Mouse (Mus musculus) heart, embryonic 13.5 days (tissue): ENCODE data around the gene Fxyd5. TPM values are rescaled to one million over a fixed set of nuclear protein-coding genes. Genes with fewer than 3 reads are reported as not detected.

Experiments used
- ATAC-seq: fragments of 200-750 bp; cut with Nextera tagmentation; 2 replicates; pipeline ENCODE4 v1.8.0; 2017; ENCODE audit warnings: moderate TSS enrichment; ENCODE audit not compliant: insufficient number of reproducible peaks, low FRiP score, low TSS enrichment; ENCODE audit errors: extremely low read depth
- H3K27ac ChIP-seq: fragments of 300-500 bp; sonication (generic); replicated peaks from 2 replicates; pipeline ENCODE4 v1.5.1; 2015; ENCODE audit warnings: moderate library complexity, mild to moderate bottlenecking, inconsistent platforms
- H3K27me3 ChIP-seq: fragments of 300-500 bp; sonication (generic); replicated peaks from 2 replicates; pipeline ENCODE4 v1.6.1; 2015; ENCODE audit warnings: mild to moderate bottlenecking, inconsistent platforms
- H3K36me3 ChIP-seq: fragments of 300-500 bp; sonication (generic); 2 replicates; pipeline ENCODE4 v1.6.1; 2015; ENCODE audit warnings: mild to moderate bottlenecking, inconsistent platforms
- H3K4me1 ChIP-seq: fragments of 300-500 bp; sonication (generic); 2 replicates; pipeline ENCODE4 v1.6.1; 2015; ENCODE audit warnings: inconsistent platforms
- H3K4me2 ChIP-seq: fragments of 300-500 bp; sonication (generic); 2 replicates; pipeline ENCODE4 v1.6.1; 2015; ENCODE audit warnings: inconsistent platforms, mild to moderate bottlenecking, moderate library complexity
- H3K4me3 ChIP-seq: fragments of 300-500 bp; sonication (generic); 2 replicates; pipeline ENCODE4 v1.5.1; 2015; ENCODE audit warnings: moderate library complexity, mild to moderate bottlenecking, inconsistent platforms
- H3K9ac ChIP-seq: fragments of 300-500 bp; sonication (generic); 2 replicates; pipeline ENCODE4 v1.6.1; 2015; ENCODE audit warnings: inconsistent platforms, mild to moderate bottlenecking, moderate library complexity
- H3K9me3 ChIP-seq: fragments of 300-500 bp; sonication (generic); 2 replicates; pipeline ENCODE4 v1.6.1; 2016; ENCODE audit warnings: inconsistent platforms
- WGBS: fragments of 180-500 bp; shearing (Covaris S2); methylation state at CpG from one replicate; pipeline ENCODE4 v1.1.7; 2015; ENCODE audit warnings: mixed read lengths; 5-methylcytosine and 5-hydroxymethylcytosine counted together
- polyA plus RNA-seq: library from polyadenylated mRNA; unstranded; fragments of >200 nt; fragmentation: Nextera tagmentation; extraction: Ambion mirVana; gene quantifications from 2 replicates; pipeline ENCODE4 v1.2.1, GENCODE M21; 2015

The Fxyd5 gene
- polyA plus RNA-seq, 1 experiment from 2014 or later = 35.5 TPM

- 79% methylated on average over 5 of the region's 5 CpGs for WGBS
- no peaks in the 10 kb centered on the region for H3K9me3 ChIP-seq
- ATAC-seq = no peak
- no peak overlapping the region for H3K27ac ChIP-seq
- peaks cover 19% of the 10 kb centered on the region for H3K4me1 ChIP-seq
- H3K9ac ChIP-seq = no peak overlapping the region
- H3K4me3 ChIP-seq = no peak overlapping the region
- H3K36me3 ChIP-seq = no peaks in the 10 kb centered on the region
- no peaks in the 10 kb centered on the region for H3K27me3 ChIP-seq
- H3K4me2 ChIP-seq = no peak overlapping the region
Measured at GRCm38 (mm10) chr7:31012971-31013370, 29.3 kb downstream of the Fxyd5 start.

- Histone ChIP-seq H3K27ac (no peak overlapping the region), H3K4me1 (no peaks in the 10 kb centered on the region), H3K27me3 (no peaks in the 10 kb centered on the region), H3K9ac (no peak overlapping the region), H3K36me3 (no peaks in the 10 kb centered on the region), H3K4me2 (no peak overlapping the region), H3K9me3 (no peaks in the 10 kb centered on the region), H3K4me3 (no peak overlapping the region)
- no peak for ATAC-seq
- 41% methylated on average over 3 of the region's 3 CpGs for WGBS
Measured at GRCm38 (mm10) chr7:31008889-31009288, 33.4 kb downstream of the Fxyd5 start.

GRCm38 (mm10) chr7:31008175-31008574, 34.1 kb downstream of the Fxyd5 start:
- Histone ChIP-seq H3K4me3 (no peak overlapping the region), H3K27ac (no peak overlapping the region), H3K9me3 (no peaks in the 10 kb centered on the region), H3K27me3 (no peaks in the 10 kb centered on the region), H3K4me1 (no peaks in the 10 kb centered on the region), H3K9ac (no peak overlapping the region), H3K36me3 (no peaks in the 10 kb centered on the region), H3K4me2 (no peak overlapping the region)
- WGBS = 62% methylated on average over 1 of the region's 1 CpGs
- no peak for ATAC-seq

- WGBS = 73% methylated on average over 1 of the region's 1 CpGs
- H3K4me1 ChIP-seq = peaks cover 2% of the 10 kb centered on the region; the same call in 1 of the 2 replicates
- no peak overlapping the region for H3K4me3 ChIP-seq
- H3K9me3 ChIP-seq = no peaks in the 10 kb centered on the region
- H3K36me3 ChIP-seq = no peaks in the 10 kb centered on the region
- H3K9ac ChIP-seq = no peak overlapping the region
- no peaks in the 10 kb centered on the region for H3K27me3 ChIP-seq
- no peak overlapping the region for H3K27ac ChIP-seq
- H3K4me2 ChIP-seq = no peak overlapping the region
- ATAC-seq = no peak
Measured at GRCm38 (mm10) chr7:31007775-31008174, 34.5 kb downstream of the Fxyd5 start.

GRCm38 (mm10) chr7:31002650-31003049, 39.6 kb downstream of the Fxyd5 start:
- Histone ChIP-seq H3K4me1 (peaks cover 27% of the 10 kb centered on the region), H3K9ac (no peak overlapping the region), H3K27me3 (no peaks in the 10 kb centered on the region), H3K4me2 (no peak overlapping the region), H3K36me3 (no peaks in the 10 kb centered on the region), H3K4me3 (no peak overlapping the region), H3K27ac (peak overlapping the region; percentile 28), H3K9me3 (no peaks in the 10 kb centered on the region)
- no peak for ATAC-seq
- WGBS = 48% methylated on average over 8 of the region's 8 CpGs

GRCm38 (mm10) chr7:31000505-31001020, 41.7 kb downstream of the Fxyd5 start:
- H3K4me1 ChIP-seq = peaks cover 27% of the 10 kb centered on the region
- 10% methylated on average over 7 of the region's 7 CpGs for WGBS
- peak overlapping the region; percentile 68 for H3K9ac ChIP-seq
- H3K4me3 ChIP-seq = peak overlapping the region; percentile 21
- H3K9me3 ChIP-seq = peaks cover 10% of the 10 kb centered on the region; the same call in 1 of the 2 replicates
- H3K27me3 ChIP-seq = no peaks in the 10 kb centered on the region
- H3K27ac ChIP-seq = peak overlapping the region; percentile 94
- ATAC-seq = peak; percentile 61; the same call in 1 of the 2 replicates
- H3K36me3 ChIP-seq = no peaks in the 10 kb centered on the region
- H3K4me2 ChIP-seq = peak overlapping the region; percentile 56

- Histone ChIP-seq H3K36me3 (no peaks in the 10 kb centered on the region), H3K27me3 (no peaks in the 10 kb centered on the region), H3K9me3 (peaks cover 10% of the 10 kb centered on the region; the same call in 1 of the 2 replicates), H3K4me2 (no peak overlapping the region), H3K27ac (no peak overlapping the region), H3K9ac (no peak overlapping the region), H3K4me3 (no peak overlapping the region), H3K4me1 (peaks cover 26% of the 10 kb centered on the region)
- 85% methylated on average over 2 of the region's 2 CpGs for WGBS
- ATAC-seq = no peak
Measured at GRCm38 (mm10) chr7:30996491-30996890, 45.8 kb downstream of the Fxyd5 start.

GRCm38 (mm10) chr7:30993986-30994385, 48.3 kb downstream of the Fxyd5 start:
- WGBS = 83% methylated on average over 5 of the region's 5 CpGs
- Histone ChIP-seq H3K9ac (no peak overlapping the region), H3K4me3 (no peak overlapping the region), H3K27ac (no peak overlapping the region), H3K4me2 (no peak overlapping the region), H3K9me3 (peaks cover 10% of the 10 kb centered on the region; the same call in 1 of the 2 replicates), H3K4me1 (peaks cover 10% of the 10 kb centered on the region), H3K36me3 (no peaks in the 10 kb centered on the region), H3K27me3 (no peaks in the 10 kb centered on the region)
- no peak for ATAC-seq

GRCm38 (mm10) chr7:30992148-30992547, 50.1 kb downstream of the Fxyd5 start:
- peaks cover 10% of the 10 kb centered on the region; the same call in 1 of the 2 replicates for H3K9me3 ChIP-seq
- H3K27me3 ChIP-seq = no peaks in the 10 kb centered on the region
- no peak overlapping the region for H3K4me3 ChIP-seq
- no peak overlapping the region for H3K4me2 ChIP-seq
- H3K27ac ChIP-seq = no peak overlapping the region
- H3K4me1 ChIP-seq = peaks cover 10% of the 10 kb centered on the region
- no peak for ATAC-seq
- H3K36me3 ChIP-seq = no peaks in the 10 kb centered on the region
- H3K9ac ChIP-seq = no peak overlapping the region
- 55% methylated on average over 5 of the region's 5 CpGs for WGBS

- H3K27ac ChIP-seq = no peak overlapping the region
- H3K4me2 ChIP-seq = no peak overlapping the region
- H3K4me1 ChIP-seq = peaks cover 10% of the 10 kb centered on the region
- H3K27me3 ChIP-seq = no peaks in the 10 kb centered on the region
- no peaks in the 10 kb centered on the region for H3K36me3 ChIP-seq
- H3K9ac ChIP-seq = no peak overlapping the region
- no peak overlapping the region for H3K4me3 ChIP-seq
- 73% methylated on average over 4 of the region's 4 CpGs for WGBS
- no peaks in the 10 kb centered on the region for H3K9me3 ChIP-seq
- no peak for ATAC-seq
Measured at GRCm38 (mm10) chr7:30988519-30989162, 53.6 kb downstream of the Fxyd5 start.

GRCm38 (mm10) chr7:30985357-30985756, 56.9 kb downstream of the Fxyd5 start:
- Histone ChIP-seq H3K4me3 (no peak overlapping the region), H3K9me3 (no peaks in the 10 kb centered on the region), H3K4me1 (no peaks in the 10 kb centered on the region), H3K4me2 (no peak overlapping the region), H3K27me3 (no peaks in the 10 kb centered on the region), H3K27ac (no peak overlapping the region), H3K36me3 (no peaks in the 10 kb centered on the region), H3K9ac (no peak overlapping the region)
- WGBS = 81% methylated on average over 9 of the region's 9 CpGs
- ATAC-seq = no peak
